Mouse (Mus musculus): ENCODE data around the gene Nt5c1b. TPM values are rescaled to one million over a fixed set of nuclear protein-coding genes. Genes with fewer than 3 reads are reported as not detected.

Nt5c1b gene
- polyA plus RNA-seq, 1 experiment from 2014 or later: not detected

DNA sequence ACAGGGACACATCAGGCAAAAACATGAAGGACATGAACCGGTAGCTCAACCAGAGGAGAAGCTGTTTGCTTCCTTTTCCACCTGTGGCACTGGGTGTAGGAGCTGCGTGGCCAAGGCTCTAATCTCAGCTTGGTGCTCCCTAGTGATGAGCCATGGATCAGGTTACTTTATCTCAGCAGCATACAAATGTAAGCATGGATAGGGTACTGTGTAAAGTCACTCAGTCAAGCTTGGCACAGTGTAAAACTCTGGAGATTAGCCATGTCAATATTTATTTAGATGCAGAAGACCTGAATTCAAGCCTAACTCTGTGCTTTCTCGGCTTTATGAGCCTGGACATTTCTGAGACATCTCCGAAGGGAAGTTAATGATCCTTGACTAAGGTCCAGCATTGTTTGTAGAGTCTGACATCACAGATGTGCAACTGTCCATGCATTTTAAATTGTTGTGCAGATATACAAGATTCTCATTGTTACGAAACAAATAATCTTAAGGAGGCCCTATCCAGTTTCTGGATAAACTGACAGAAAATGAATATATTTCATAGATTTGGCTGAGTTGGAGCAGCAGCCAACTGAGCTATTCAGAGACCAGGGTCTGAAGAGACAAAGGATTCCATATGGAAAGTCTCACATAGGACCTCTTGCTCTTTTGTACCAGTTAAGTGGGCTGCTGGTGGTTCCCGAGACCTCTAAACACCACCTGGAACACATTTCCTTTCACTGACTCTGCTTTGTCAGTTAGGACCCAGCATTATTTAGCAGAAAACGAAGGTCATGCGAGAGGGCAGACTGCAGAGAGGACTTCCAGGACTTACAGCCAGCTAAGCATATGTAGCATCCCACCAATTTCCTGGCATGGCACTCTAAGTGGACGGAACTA lies 56.5 kb downstream of the Nt5c1b start:
- Histone ChIP-seq H3K9me3 (no peaks in the 10 kb centered on the region), H3K4me2 (replicated peaks) (no peak overlapping the region), H3K9ac (no peak overlapping the region), H3K4me1 (no peaks in the 10 kb centered on the region), H3K4me3 (no peak overlapping the region), H3K36me3 (no peaks in the 10 kb centered on the region), H3K27ac (no peak overlapping the region), H3K27me3 (replicated peaks) (no peaks in the 10 kb centered on the region)
- ATAC-seq (ENCODE audit: low FRiP score, low read depth): no peak; the same call in 1 of the 2 replicates
- 32% methylated on average over 9 of the region's 9 CpGs for WGBS

GRCm38 (mm10) chr12:10430999-10431398 lies 61.2 kb downstream of the Nt5c1b start:
- 88% methylated on average over 1 of the region's 1 CpGs for WGBS
- H3K4me1 ChIP-seq: no peaks in the 10 kb centered on the region
- no peak for ATAC-seq (ENCODE audit: low FRiP score, low read depth)

GRCm38 (mm10) chr12:10438054-10439001 lies 68.6 kb downstream of the Nt5c1b start:
- H3K4me1 ChIP-seq: 0 out of 2 replicates have a peak, but pooled peaks cover 7% of the 10 kb centered on the region
- no peaks in the 10 kb centered on the region; the same call in 1 of the 2 replicates for H3K27me3 ChIP-seq (replicated peaks)
- no peaks in the 10 kb centered on the region for H3K9me3 ChIP-seq
- no peaks in the 10 kb centered on the region for H3K36me3 ChIP-seq
- H3K9ac ChIP-seq: no peak overlapping the region
- ATAC-seq (ENCODE audit: low FRiP score, low read depth): peak; percentile 39; the same call in 1 of the 2 replicates
- 32% methylated on average over 15 of the region's 15 CpGs for WGBS
- no peak overlapping the region for H3K4me3 ChIP-seq
- no peak overlapping the region for H3K27ac ChIP-seq
- H3K4me2 ChIP-seq (replicated peaks): no peak overlapping the region

More at GRCm38 (mm10) chr12:10430999-10431398, 61.2 kb downstream of the Nt5c1b start:
- Histone ChIP-seq H3K9me3 (no peaks in the 10 kb centered on the region), H3K9ac (no peak overlapping the region), H3K27me3 (replicated peaks) (no peaks in the 10 kb centered on the region), H3K4me2 (replicated peaks) (no peak overlapping the region), H3K4me3 (no peak overlapping the region), H3K27ac (no peak overlapping the region), H3K36me3 (no peaks in the 10 kb centered on the region)

Other genes starting within 250 kb of the Nt5c1b start
- gene Rdh14, start 20.8 kb downstream of the Nt5c1b start, polyA plus RNA-seq (2016; fragmentation: Nextera tagmentation; extraction: Ambion mirVana): 29.9 and 31.4 TPM in 2 replicates